Mouse (Mus musculus) lung, adult 2 months (tissue): ENCODE measurements at regions not wholly inside any gene's neighbourhood (a gene's known extent, or its start where the extent isn't known, plus 50 kb on each side); places are given as distances from the start of the nearest gene placed in this dataset.

ENCODE experiments used
- DNase-seq: peaks from one replicate; pipeline ENCODE4 v3.0.0; 2022
- H3K4me1 ChIP-seq: fragments of 200-500 bp; 2 replicates; pipeline ENCODE4 v1.6.1; 2011; ENCODE audit warnings: low read length; ENCODE audit not compliant: control insufficient read depth, insufficient read depth
- H3K4me3 ChIP-seq: fragments of 200-500 bp; replicated peaks from 2 replicates; pipeline ENCODE3; 2011; ENCODE audit warnings: low read depth, mild to moderate bottlenecking, control low read depth, low read length; ENCODE audit errors: extremely low read depth
- CTCF ChIP-seq: fragments of 200-500 bp; IDR thresholded peaks from 2 replicates; pipeline ENCODE4 v1.5.1; 2011; ENCODE audit warnings: mild to moderate bottlenecking, low read length, control low read depth; ENCODE audit not compliant: insufficient read depth
- POLR2A ChIP-seq: fragments of 200-500 bp; IDR thresholded peaks from 2 replicates; pipeline ENCODE4 v1.6.1; 2011; ENCODE audit warnings: low read depth, mild to moderate bottlenecking, control low read depth, low read length, borderline replicate concordance; ENCODE audit errors: extremely low read depth
- WGBS: fragments of 180-500 bp; shearing (Covaris S2); methylation state at CpG from one replicate; pipeline ENCODE4 v1.1.7; 2018; 5-methylcytosine and 5-hydroxymethylcytosine counted together

DNA sequence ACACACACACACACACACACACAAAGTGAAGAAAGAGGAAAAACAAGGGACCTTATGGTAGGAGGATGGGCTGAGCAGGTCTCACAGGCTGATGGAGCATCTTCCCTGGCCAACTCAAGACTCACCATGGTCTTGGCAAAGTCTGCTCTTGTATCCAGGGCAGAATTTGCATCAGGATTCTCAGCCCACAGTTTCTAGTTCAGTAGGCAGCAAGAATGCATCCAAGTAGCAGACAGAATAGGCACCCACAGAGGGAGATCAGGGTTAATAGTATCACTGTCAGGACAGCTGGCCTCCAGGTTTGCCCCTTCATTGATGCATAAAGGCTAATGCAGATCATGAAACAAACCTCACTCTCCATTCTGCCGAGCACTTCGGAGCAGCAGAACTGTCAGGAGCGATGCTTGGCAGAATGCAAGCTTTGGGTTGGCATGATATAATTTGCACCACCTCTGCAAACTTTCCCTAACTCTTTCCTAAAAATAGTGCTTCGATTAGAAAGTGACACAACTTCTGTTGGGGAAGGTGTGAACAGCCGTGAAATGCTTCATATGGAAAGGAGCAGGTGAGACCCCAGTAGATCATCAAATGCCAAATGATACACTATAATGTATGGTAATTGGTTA, 404.0 kb downstream of the Insc start:
- 89% methylated on average over 5 of the region's 5 CpGs for WGBS
- DNase-seq = no peak
- no peak overlapping the region for H3K4me3 ChIP-seq
- TF ChIP-seq CTCF (no peak), POLR2A (no peak)
- no peaks in the 10 kb centered on the region for H3K4me1 ChIP-seq

DNA sequence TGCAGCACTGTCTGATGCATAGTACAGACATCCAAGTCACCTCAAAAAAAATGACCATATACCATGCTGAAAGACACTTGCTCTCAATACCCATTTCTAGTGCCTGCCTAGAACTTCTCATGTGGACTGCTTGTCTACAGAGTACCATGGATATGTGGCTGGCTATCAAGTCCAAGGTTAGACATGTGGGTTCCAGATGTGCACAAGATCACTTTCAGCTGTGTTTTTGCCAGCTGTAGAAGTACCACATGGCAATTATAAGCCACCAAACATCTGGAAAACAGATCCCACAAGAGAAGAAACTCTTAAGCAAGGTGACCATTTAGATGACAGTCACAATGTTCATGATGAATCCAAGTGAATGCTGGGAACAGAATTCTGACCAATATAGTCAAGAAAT, 409.8 kb downstream of the Insc start:
- no peak for DNase-seq
- Histone ChIP-seq H3K4me1 (no peaks in the 10 kb centered on the region), H3K4me3 (no peak overlapping the region)
- TF ChIP-seq POLR2A (no peak), CTCF (no peak)

DNA sequence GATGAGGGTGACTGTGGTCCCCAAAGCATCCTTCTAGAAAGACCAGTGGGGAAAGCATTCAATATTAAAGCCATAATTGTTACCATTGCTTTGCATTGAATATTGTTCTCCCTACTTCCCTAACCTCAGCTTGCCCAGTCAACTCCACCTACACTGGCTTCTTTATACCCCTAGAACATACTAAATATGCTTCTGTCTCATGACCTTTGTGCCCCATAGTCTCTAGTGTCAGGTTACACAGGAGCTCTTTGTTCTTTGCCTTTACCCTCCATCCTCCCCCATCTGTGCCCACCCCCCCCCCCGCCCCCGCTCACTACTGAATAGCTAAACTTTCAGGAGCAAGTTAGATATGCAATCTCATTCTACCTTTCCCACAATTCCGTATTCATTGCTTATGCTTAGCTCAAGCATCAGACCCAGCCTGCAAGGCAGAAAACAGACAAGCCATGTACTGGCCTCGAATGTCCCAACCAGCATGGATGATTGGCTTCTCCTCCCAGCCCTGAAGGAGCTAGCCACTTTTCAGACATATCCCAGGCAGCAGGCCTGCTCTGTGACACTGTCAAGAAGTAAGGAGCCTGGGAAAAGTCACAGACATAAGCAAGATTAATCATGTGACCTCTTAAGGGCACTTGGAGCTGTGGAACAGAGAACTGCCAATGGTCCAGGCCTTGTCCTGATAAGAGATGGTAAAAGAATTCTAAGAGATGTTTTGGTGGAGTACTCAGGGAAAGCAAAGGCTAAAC, 410.4 kb downstream of the Insc start:
- no peak for DNase-seq
- Histone ChIP-seq H3K4me3 (no peak overlapping the region), H3K4me1 (no peaks in the 10 kb centered on the region)
- WGBS = 62% methylated on average over 4 of the region's 4 CpGs
- TF ChIP-seq CTCF (no peak), POLR2A (no peak)

DNA sequence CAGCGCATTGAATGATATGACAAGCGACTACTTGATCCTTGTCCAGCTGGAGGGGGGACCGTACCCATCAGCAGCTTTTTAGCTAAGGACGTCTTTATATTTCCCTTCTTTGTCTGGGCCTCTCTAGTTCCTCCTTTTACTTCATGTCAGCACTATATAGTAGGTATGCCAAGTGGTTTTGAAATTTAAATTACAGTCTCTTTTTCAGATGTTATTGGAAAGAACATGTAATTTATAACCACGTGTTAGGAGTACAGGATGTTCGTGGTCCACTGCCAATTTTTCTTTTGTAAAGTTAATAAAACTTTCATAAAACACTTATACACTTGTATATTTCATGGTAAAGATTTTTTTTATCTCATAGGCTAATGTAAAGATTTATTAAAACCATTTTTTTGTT, 426.5 kb downstream of the Insc start:
- no peak overlapping the region for H3K4me3 ChIP-seq
- WGBS = 40% methylated on average over 6 of the region's 6 CpGs
- no peak for DNase-seq
- TF ChIP-seq CTCF (no peak), POLR2A (no peak)
- H3K4me1 ChIP-seq = no peaks in the 10 kb centered on the region

DNA sequence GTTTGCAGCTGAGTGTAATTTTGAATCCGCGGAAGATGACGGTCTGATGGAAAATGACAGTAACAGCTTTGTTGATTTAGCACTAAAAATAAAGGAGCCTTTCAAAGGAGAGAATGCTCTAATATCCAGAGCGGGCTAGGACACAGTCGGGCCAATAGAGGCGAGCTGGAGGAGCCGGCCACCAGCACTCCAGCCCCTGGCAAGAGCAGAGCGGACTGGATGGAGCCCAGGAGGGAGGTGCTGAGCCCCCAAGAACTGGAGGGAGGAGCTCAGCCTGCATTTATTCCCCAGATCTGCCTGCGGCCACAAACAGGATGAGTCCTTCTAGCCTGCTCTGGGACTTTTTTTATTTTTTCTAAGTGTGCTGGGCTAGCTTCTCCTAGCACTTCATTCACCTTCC, 426.9 kb downstream of the Insc start:
- peak; percentile 7 for DNase-seq
- H3K4me3 ChIP-seq = no peak overlapping the region
- no peaks in the 10 kb centered on the region for H3K4me1 ChIP-seq
- whole genome bisulfite sequencing = 36% methylated on average over 9 of the region's 9 CpGs
- TF ChIP-seq POLR2A = no peak
- no peak for TF ChIP-seq CTCF

DNA sequence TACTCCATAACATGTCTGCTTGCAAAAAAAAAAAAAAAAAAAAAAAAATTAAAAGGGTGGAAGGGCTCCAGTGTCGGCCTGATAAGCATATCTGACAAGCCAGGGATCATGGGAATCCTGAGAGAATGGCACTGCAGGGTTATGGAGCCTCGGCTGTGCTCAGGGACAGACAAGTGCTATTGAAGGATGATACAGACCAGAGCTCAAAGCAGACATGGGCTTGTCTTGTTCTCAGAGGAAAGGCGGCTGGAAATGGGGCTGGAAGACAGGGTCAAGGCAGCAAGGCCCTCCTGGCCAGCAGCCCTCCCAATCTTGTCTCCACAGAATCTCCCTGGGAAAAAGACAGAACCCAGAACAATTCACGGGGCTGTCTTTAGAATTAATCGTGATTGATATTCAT, 449.0 kb downstream of the Insc start:
- WGBS = 63% methylated on average over 5 of the region's 5 CpGs

DNA sequence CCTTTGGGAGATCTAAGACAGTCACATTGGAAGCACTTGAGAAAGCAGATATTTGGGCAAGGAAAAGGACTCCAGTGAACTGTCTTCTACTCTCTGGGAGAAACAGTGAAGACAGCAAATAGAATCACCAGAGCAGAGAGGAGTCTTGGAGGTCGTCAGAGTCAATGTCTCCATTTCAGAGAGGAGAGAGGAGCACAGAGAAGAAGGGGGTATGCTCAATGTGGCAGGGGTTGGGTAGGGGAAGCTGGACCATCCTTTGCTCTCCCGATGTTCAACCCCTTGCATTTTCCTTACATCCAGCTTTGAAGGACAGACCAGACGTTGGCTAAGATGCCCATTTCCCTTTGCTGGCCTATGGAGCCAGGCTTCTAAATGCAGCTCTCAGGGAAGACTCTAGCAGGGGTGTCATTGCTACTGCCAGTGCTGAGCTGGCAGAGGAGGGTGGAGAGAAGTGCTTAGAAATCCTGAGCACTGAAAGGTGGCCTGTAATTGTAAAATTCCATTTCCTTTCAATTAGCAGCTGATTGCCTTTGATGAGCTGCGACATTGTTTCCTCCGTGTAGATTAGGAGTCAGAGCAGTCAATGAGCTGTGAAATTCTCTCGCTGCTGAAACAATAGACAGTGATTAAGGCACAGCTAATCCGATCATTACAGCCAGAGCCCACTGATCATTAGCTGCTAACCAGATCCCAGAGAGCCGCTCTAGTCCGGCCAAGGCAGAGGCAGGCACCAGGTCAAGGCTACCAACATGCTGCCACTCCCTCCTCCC, 449.7 kb downstream of the Insc start:
- no peak for DNase-seq
- no peak for TF ChIP-seq CTCF
- TF ChIP-seq POLR2A = no peak
- 40% methylated on average over 9 of the region's 9 CpGs for WGBS

More for the DNA sequence above, 449.0 kb downstream of the Insc start:
- TF ChIP-seq POLR2A (no peak), CTCF (no peak)
- no peaks in the 10 kb centered on the region for H3K4me1 ChIP-seq
- H3K4me3 ChIP-seq = no peak overlapping the region
- no peak for DNase-seq

DNA sequence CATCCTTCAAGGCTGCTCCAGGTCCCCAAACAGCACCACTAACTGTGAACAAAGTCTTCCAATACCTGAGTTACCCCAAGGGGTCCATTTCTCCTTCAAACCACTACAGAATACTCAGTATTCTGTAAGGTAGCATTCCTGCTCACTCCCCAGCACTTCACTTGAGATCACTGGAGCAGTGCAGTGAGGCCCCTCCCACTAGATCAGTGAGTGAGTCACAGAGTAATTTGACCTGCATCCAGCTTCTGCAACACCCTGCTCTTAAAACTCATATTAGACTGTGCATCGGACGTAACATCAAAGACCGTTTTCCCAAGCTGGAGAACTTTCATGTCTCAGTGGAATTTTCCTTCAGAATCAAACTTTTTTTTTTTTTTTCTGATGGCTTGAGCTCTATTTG, 461.4 kb downstream of the Insc start:
- peak; percentile 20 for DNase-seq
- no peaks in the 10 kb centered on the region for H3K4me1 ChIP-seq
- H3K4me3 ChIP-seq = no peak overlapping the region
- WGBS = 36% methylated on average over 3 of the region's 3 CpGs
- TF ChIP-seq POLR2A = no peak

More for the DNA sequence above, 449.7 kb downstream of the Insc start:
- no peaks in the 10 kb centered on the region for H3K4me1 ChIP-seq
- H3K4me3 ChIP-seq = no peak overlapping the region

DNA sequence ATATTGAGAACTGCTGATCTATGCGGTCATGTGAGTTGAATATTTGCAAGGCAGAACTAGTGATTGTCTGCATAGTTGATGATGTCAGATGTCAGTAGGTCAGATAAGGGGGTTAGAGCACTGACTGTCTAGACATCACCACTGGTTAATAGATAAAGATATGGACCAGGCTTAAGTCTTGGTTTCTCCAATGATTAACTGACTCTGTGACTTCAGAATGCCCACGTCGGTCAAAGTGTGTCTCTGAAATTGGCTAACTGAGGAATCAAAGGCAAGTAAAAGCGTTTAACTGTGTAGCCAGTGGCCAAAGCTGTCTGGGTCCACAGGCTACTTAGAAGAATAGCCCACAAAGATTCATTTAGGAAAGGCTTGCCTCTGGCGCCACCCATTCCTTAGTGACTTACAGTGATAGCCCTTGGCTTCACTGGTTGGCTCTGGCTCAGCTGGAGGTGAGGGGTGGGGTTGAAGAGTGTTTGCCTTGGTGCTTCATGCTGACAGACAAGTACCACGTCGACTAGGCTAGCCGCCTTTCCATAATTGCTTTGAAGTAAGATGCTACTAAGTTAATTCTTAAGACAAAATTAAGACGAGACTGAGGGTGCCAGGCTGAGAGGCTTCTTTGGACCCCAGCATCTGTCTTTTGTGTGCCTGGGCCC, 463.1 kb downstream of the Insc start:
- DNase-seq = no peak
- TF ChIP-seq CTCF (no peak), POLR2A (no peak)
- WGBS = 68% methylated on average over 9 of the region's 9 CpGs
- Histone ChIP-seq H3K4me1 (no peaks in the 10 kb centered on the region), H3K4me3 (no peak overlapping the region)

DNA sequence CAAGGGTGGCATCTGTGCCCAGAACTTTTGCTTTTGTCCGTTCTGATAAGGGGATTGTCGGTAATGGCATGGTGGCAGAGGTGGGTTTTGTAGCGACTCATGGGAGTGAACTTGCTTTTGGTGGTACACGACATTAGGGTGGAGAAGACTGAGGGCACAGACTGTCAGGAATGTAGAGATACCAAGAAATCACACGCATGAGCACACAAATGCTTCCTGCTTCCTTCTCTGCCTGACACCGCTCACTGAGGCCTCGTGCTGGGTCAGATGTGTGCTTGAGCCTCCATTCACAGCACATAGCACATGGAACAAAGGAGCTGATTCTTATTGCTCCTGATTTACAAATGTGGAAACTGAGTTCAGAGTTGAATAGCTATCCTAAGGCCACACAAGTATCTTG, 465.3 kb downstream of the Insc start:
- Histone ChIP-seq H3K4me3 (no peak overlapping the region), H3K4me1 (no peaks in the 10 kb centered on the region)
- 61% methylated on average over 7 of the region's 7 CpGs for WGBS
- no peak for TF ChIP-seq CTCF
- no peak for TF ChIP-seq POLR2A
- DNase-seq = no peak
